10 mouse cellular contexts compared by ENCODE assay signal in the genomic region with DNA sequence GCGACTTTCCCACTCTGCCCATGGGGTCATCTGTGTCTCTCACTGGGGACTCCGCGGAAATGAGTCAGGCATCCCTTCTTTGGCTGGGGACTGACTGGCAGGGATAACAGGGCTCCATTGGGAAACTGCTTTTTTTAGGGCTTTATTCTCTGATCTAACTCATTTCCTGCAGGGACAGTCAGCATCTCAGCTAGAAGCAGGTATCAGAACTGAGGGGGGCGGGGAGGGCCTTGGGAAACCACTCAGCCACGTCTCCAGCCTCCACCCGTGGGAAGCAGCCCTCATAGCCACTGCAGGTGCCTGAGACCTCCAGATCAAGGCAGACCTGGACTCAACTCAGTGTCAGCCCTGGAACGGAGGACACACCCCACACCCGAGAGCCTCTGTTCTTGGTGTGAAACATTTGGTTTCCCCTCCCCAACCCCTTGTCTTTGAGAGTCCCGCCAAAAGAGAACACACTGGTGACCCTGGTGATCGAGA.
A peak's percentile ranks its signal among the peaks of the same experiment; 100 is the strongest.
DNase-seq lines count a peak whose midpoint lies in the region; ATAC-seq lines count a peak whose summit lies in the region.
"Had no signal": no experiment of that assay in that cellular context is flagged by ENCODE, and none has a peak within 500 bp of the region (broad histone marks: within the 10 kb centered on the region; RNA-seq: fewer than 3 reads in every experiment).

No protein-coding gene starts in this region.

- H3K4me3 ChIP-seq in heart, embryonic 12.5 days = no peak overlapping the region
- H3K4me3 ChIP-seq in forebrain, embryonic 13.5 days = no peak overlapping the region
- no peak overlapping the region for H3K4me3 ChIP-seq in midbrain, embryonic 12.5 days

- peaks cover 48% of the 10 kb centered on the region for H3K36me3 ChIP-seq in heart, embryonic 12.5 days
- H3K36me3 ChIP-seq in forebrain, embryonic 13.5 days (ENCODE audit: poor library complexity, severe bottlenecking) = peaks cover 22% of the 10 kb centered on the region
- H3K36me3 ChIP-seq in midbrain, embryonic 12.5 days = peaks cover 24% of the 10 kb centered on the region

- WGBS in heart, embryonic 12.5 days = 30% methylated on average over 10 of the region's 10 CpGs
- 30% methylated on average over 10 of the region's 10 CpGs for WGBS in forebrain, embryonic 13.5 days
- WGBS in midbrain, embryonic 12.5 days = 31% methylated on average over 10 of the region's 10 CpGs

- no peak overlapping the region; the same call in 1 of the 2 replicates for H3K9ac ChIP-seq in heart, embryonic 12.5 days
- peak overlapping the region; percentile 32 for H3K9ac ChIP-seq in forebrain, embryonic 13.5 days
- H3K9ac ChIP-seq in midbrain, embryonic 12.5 days (replicated peaks) = peak overlapping the region; percentile 2; the same call in 1 of the 2 replicates

- no peaks in the 10 kb centered on the region for H3K27me3 ChIP-seq in heart, embryonic 12.5 days (replicated peaks)
- no peaks in the 10 kb centered on the region for H3K27me3 ChIP-seq in forebrain, embryonic 13.5 days
- H3K27me3 ChIP-seq in midbrain, embryonic 12.5 days = no peaks in the 10 kb centered on the region

- no peak for DNase-seq in heart, adult 9 months (ENCODE audit: low spot score in 2 of 2)
- peak; percentile 78 for DNase-seq in cerebellum, adult 11-12 months
- DNase-seq in thymus, postnatal 0 days (ENCODE audit: low spot score) = no peak
- no peak for DNase-seq in gastrocnemius, postnatal 25 days
- DNase-seq in kidney, adult 18-20 months = no peak
- DNase-seq: gastrocnemius, postnatal 14 days had no signal

- no peak overlapping the region for H3K27ac ChIP-seq in heart, embryonic 12.5 days (ENCODE audit: poor library complexity, severe bottlenecking)
- peak overlapping the region; percentile 73 for H3K27ac ChIP-seq in forebrain, embryonic 13.5 days
- peak overlapping the region; percentile 66 for H3K27ac ChIP-seq in midbrain, embryonic 12.5 days (replicated peaks)

- peak; percentile 41; the same call in 1 of the 2 replicates for ATAC-seq in heart, embryonic 12.5 days (ENCODE audit: insufficient number of reproducible peaks, low FRiP score)
- no peak; the same call in 1 of the 2 replicates for ATAC-seq in forebrain, embryonic 13.5 days
- ATAC-seq in midbrain, embryonic 12.5 days (ENCODE audit: low FRiP score, low read depth) = peak; percentile 55
- ATAC-seq: intestine, postnatal 0 days had no signal

- peak overlapping the region; percentile 26; the same call in 1 of the 2 replicates for H3K4me2 ChIP-seq in heart, embryonic 12.5 days
- H3K4me2 ChIP-seq in forebrain, embryonic 13.5 days = peak overlapping the region; percentile 40
- peak overlapping the region; percentile 33 for H3K4me2 ChIP-seq in midbrain, embryonic 12.5 days (replicated peaks)

- no peaks in the 10 kb centered on the region for H3K9me3 ChIP-seq in heart, embryonic 12.5 days (replicated peaks)
- no peaks in the 10 kb centered on the region for H3K9me3 ChIP-seq in forebrain, embryonic 13.5 days (replicated peaks)
- H3K9me3 ChIP-seq in midbrain, embryonic 12.5 days = no peaks in the 10 kb centered on the region

- H3K4me1 ChIP-seq in heart, embryonic 12.5 days (replicated peaks) = peaks cover 29% of the 10 kb centered on the region
- H3K4me1 ChIP-seq in forebrain, embryonic 13.5 days = peaks cover 26% of the 10 kb centered on the region
- H3K4me1 ChIP-seq in midbrain, embryonic 12.5 days = peaks cover 20% of the 10 kb centered on the region
